Mouse (Mus musculus): ENCODE measurements around the gene Ttll7.

Ttll7 gene

GRCm38 (mm10) chr3:146851966-146852891, at the start of gene Ttll7:
TSS of gene Ttll7 (plus strand) at chr3:146852367.
- peak; percentile 85 for DNase-seq

- no peak for DNase-seq
These were observed 39.9 kb upstream of the Ttll7 start for GRCm38 (mm10) chr3:146812041-146812878.

GRCm38 (mm10) chr3:146812901-146813393, 39.2 kb upstream of the Ttll7 start, which contains the start of gene Prkacb:
TSS of gene Prkacb (minus strand) at chr3:146812990.
- DNase-seq: peak; percentile 93

DNA sequence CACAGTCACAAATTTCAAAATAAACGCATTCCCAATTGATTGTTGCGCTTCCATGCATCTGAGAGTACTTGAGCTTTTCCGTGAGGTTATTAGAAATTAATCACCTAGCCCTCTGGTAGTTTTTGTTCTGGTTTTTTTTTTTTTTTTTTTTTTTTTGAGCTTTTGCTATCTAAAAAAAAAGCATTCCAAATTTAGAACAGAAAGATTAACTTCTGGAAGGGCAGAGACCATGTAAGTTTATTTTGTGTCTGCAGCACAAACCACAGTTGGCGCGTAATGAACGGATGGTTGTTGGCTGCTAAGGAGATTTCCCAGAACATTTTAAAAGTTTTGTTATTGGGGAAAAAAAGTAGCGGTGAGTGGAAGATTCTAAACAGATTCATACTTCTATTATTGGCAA, 38.5 kb upstream of the Ttll7 start:
- no peak for DNase-seq

GRCm38 (mm10) chr3:146820718-146821117, 31.4 kb upstream of the Ttll7 start:
- no peak for DNase-seq

DNA sequence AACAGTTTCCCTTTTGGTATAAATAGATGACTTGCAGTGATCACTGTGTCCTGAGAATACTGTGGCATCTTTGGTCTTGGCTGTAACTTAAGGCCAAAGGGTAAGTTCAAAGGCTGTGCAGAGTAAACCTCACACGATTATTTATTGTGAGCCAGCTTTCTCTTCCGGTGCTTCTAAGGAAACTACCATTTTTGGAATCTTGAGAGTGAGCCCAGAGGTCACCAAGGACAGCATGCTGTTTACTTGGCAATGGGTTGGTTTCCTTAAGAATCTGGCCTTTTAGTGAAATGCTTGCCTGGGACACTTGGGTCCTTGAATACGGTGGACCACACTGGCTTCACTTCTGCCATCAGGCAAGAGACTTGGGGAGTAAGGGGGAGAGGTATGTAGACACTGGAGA, 9.4 kb upstream of the Ttll7 start:
- no peak for DNase-seq

DNA sequence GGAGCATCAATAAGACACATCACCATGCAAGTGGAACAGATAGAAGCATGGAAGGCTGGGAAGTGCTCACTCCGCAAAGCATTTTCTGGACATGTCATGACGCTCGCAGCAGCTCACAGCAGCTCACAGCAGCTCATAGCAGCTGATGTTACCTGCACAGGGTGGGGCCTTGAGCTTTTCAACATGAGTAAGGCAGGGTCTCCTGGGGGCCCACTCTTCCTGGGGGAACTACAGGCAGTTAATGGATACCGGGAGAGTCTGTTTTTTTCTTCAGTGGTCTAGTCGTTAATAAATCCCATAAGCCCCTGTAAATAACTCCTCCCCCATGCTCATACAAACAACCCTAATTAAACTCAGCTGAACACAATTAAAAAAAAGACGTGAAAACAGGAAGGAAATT, 8.7 kb upstream of the Ttll7 start:
- no peak for DNase-seq

DNA sequence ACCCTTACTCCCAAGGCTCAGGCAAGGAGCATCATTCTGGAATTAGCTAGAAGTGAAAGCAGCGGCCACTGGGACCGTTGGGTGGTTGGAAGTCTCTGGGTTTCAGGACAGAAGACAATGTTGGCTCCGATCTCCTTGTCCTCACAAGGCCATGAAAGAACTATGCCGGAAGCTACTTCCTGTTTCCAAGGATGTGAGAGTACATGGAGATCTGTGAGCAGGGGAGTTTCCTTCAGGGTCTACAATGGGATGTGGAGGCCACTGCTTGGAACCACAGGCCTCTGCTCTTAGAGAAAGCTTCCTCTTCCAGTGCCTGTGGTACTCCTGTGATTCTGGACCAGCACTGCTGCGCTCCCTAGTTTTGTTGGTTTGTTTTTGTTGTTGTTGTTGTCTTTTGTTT, 5.9 kb upstream of the Ttll7 start:
- DNase-seq: no peak

GRCm38 (mm10) chr3:146848112-146848511, 4.1 kb upstream of the Ttll7 start:
- no peak for DNase-seq

DNA sequence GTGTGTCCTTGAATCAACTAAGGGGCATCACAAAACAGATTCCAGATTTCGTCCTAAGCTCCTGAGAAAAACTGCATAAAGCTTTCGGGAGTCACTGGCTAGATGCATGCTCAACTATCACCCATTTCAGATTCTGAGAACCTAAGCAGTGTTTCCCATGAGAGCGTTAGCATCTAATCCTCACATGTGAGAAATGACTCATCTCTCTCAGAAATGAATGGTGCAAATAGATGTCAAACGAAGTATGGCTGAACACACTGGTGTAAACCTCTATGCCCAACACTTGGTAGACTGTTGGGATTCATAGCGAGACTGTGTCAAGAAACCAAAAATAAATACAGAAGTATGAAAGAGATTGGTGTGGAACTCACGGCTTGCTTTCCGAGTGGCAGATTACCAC, 2.8 kb upstream of the Ttll7 start:
- DNase-seq: no peak

GRCm38 (mm10) chr3:146854473-146855087, 2.4 kb downstream of the Ttll7 start:
- no peak for DNase-seq

GRCm38 (mm10) chr3:146857373-146857772, 5.2 kb downstream of the Ttll7 start:
- DNase-seq: no peak

DNA sequence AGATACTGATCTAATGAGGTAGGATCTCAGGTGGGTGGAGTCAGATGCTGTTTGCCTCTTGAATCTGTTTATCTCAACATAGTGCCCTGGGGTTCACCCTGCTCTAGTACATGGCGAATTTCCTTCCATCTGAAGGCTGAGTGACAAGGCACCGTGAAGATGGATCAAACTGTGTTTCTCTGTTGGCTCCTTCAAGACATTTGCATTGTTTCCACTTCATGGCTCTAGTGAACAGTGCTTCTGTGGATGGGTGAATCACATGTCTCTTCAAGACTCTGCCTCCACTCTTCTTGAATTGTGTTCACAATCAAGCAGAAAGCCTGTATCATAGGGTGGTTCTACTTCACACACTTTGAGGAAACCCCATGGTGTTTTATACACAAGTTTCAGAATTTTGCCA, 8.1 kb downstream of the Ttll7 start:
- DNase-seq: no peak

GRCm38 (mm10) chr3:146866563-146866962, 14.4 kb downstream of the Ttll7 start:
- no peak for DNase-seq

GRCm38 (mm10) chr3:146871954-146872353, 19.8 kb downstream of the Ttll7 start:
- no peak for DNase-seq

GRCm38 (mm10) chr3:146875929-146876328, 23.8 kb downstream of the Ttll7 start:
- no peak for DNase-seq

- DNase-seq: no peak
These were observed 41.8 kb downstream of the Ttll7 start for GRCm38 (mm10) chr3:146893931-146894330.

DNA sequence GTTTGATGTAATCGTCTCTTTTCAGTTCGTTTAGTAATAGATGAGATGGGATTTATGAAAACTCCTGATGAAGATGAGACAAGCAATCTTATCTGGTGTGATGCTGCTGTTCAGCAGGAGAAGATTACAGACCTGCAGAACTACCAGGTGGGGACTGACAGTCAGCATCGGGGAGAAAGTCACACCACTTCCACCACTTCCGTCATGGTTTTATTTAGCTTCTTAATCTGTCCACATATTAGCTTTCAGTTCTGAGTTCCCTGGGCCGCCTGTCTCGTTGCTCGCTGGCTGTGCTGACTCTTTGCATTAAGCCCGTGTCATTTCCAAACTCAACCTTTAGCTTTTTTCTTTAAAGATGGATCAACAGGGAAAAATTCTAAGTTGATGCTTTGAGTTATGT, 44.4 kb downstream of the Ttll7 start:
- no peak for DNase-seq

DNA sequence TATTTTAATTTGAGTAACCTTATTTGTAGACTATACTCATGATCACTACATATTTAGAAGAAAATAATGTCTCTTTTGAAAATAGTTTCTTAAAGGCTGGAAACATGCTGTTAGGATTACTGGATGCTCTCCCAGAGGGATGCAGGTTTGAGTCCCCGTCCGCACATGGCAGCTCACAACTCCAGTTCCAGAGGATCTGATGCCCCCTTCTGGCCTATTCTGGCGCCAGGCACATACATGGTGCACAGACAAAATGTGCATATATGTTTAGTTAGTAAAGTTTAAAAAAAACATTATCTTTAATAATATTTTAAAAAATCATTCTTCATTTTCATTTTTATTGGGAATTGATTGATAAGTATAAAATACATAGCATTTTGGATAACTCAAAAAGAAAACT, 47.9 kb downstream of the Ttll7 start:
- no peak for DNase-seq

GRCm38 (mm10) chr3:146901729-146902128, 49.6 kb downstream of the Ttll7 start:
- DNase-seq: no peak

DNA sequence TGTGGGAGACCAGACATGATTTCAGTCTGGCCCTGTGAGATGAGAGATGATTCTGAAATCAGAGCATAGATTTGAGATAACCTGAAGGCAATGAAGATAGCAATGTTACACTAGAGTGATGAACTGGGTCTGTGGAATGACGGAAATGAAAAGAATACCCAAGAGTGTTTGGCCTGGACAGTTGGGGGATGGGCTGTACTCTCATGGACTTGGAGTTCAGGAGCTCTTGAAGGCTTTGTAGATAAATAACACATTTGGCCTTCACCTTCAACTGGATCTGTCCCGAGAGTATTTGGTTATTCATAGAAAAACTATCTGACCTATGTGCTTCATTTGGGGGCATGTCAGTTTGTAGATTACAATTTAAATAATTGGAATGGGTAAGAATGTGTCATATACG, 53.4 kb downstream of the Ttll7 start:
- no peak for DNase-seq

DNA sequence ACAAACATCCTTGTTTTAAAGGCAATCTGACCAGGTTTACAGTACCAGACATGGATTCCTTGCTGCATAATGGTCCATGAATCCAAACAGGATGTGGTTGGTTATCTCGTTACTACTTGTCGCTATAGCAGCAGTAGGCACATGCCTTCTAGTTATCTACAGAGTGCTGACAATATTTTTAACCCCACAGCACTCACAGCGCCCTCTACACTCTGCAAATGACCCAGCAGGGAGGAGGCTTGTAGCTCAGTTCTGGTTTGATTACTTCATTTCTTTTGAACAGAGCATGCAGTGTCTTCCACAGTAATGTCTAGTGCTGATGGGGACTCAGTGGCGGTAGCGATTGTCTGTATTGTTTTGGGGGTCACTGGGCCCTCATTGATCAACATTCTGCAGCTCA, 56.8 kb downstream of the Ttll7 start:
- no peak for DNase-seq

DNA sequence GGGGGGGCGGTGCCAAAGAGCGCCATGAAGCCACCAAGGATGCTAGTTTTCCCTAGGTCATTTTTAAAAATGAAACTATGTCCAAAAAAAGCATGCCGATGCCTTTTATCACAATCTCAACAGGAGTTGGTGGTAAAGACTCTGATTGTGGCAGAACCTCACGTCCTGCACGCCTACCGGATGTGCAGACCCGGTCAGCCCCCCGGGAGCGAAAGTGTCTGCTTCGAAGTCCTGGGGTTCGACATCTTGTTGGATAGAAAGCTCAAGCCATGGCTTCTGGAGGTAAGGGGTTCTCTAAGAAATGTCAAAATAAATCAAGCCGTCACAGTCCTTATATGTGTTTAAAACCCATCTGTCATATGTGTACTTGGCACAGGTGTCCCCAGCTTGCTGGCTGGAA, 60.9 kb downstream of the Ttll7 start:
- DNase-seq: no peak
